Mouse (Mus musculus) erythroblast, adult 5-6 weeks (primary cell): ENCODE measurements around the gene Lhpp. TPM values are rescaled to one million over a fixed set of nuclear protein-coding genes. Genes with fewer than 3 reads are reported as not detected.

Experiments used
- total RNA-seq, 2 experiments: library from RNA; stranded (forward) in 1 of 2; stranded (reverse) in 1 of 2; fragments of 150-400 nt in 1 of 2; fragments of 200-764, 138-1000 nt in 1 of 2; gene quantifications; 2 replicates each; pipeline versions ENCODE4 v1.2.3 to v1.2.4; 2015 to 2017; ENCODE audit warnings: low replicate concordance in 2 of 2

Lhpp gene
- total RNA-seq, 2 experiments from 2014 or later, result 0.68 TPM; not detected in 1

Other genes starting within 250 kb of the Lhpp start
- 29.7 and 39.2 TPM in 2 replicates for gene Oat, start 34.2 kb upstream of the Lhpp start, total RNA-seq (2015; ENCODE audit: low replicate concordance)
- gene Oat, start 34.2 kb upstream of the Lhpp start, total RNA-seq (2017; ENCODE audit: low replicate concordance), result 21.2 and 24.8 TPM in 2 replicates
- gene Nkx1-2, start 11.0 kb upstream of the Lhpp start, total RNA-seq (2015; ENCODE audit: low replicate concordance), result not detected in 2 replicates
- not detected in 2 replicates for gene Nkx1-2, start 11.0 kb upstream of the Lhpp start, total RNA-seq (2017; ENCODE audit: low replicate concordance)
- gene Fam53b, start 203.2 kb downstream of the Lhpp start, total RNA-seq (2015; ENCODE audit: low replicate concordance), result 119 and 143 TPM in 2 replicates
- 126 and 169 TPM in 2 replicates for gene Fam53b, start 203.2 kb downstream of the Lhpp start, total RNA-seq (2017; ENCODE audit: low replicate concordance)
- gene Eef1akmt2, start 242.0 kb downstream of the Lhpp start, total RNA-seq (2015; ENCODE audit: low replicate concordance), result 5.6 and 7.3 TPM in 2 replicates
- gene Eef1akmt2, start 242.0 kb downstream of the Lhpp start, total RNA-seq (2017; ENCODE audit: low replicate concordance), result 16.3 and 23.8 TPM in 2 replicates
- 14.6 and 15.3 TPM in 2 replicates for gene Abraxas2, start 248.6 kb downstream of the Lhpp start, total RNA-seq (2015; ENCODE audit: low replicate concordance)
- gene Abraxas2, start 248.6 kb downstream of the Lhpp start, total RNA-seq (2017; ENCODE audit: low replicate concordance), result 7.2 and 10.6 TPM in 2 replicates